Mouse (Mus musculus) gastrocnemius, postnatal 10 days (tissue): ENCODE measurements around the gene Tpm3-rs7. TPM values are rescaled to one million over a fixed set of nuclear protein-coding genes. Genes with fewer than 3 reads are reported as not detected.
"Not testable (repeated sequence)": the region's sequence is repeated elsewhere in the genome, so short reads cannot be mapped to it uniquely, and the experiment has no call there.

Source experiments
- DNase-seq: peaks from one replicate; pipeline ENCODE4 v3.0.0; 2021; ENCODE audit warnings: mixed read lengths
- long read RNA-seq, 2 experiments: library from polyadenylated mRNA; stranded (forward); transcript quantifications; one replicate each; pipeline ENCODE4 v2.0.0; 2021
- total RNA-seq, 2 experiments: library from RNA; stranded (reverse); gene quantifications; 2 replicates each; pipeline ENCODE4 v1.2.3; 2021

The Tpm3-rs7 gene
- 10 to 100 TPM; 16.4 to 20.1 TPM for total RNA-seq
- long read RNA-seq, experiment 1, transcript Tpm3-rs7-201 (1 exons, 2,147 nt), result major isoform, 36 of 36 reads
- long read RNA-seq, experiment 1, partial matches to known transcripts, result 0 of 36 reads
- long read RNA-seq, experiment 1, other reads (novel, unspliced or antisense), result 0 of 36 reads
- long read RNA-seq, experiment 2, transcript Tpm3-rs7-201 (1 exons, 2,147 nt), result major isoform, 28 of 28 reads
- long read RNA-seq, experiment 2, partial matches to known transcripts, result 0 of 28 reads
- long read RNA-seq, experiment 2, other reads (novel, unspliced or antisense), result 0 of 28 reads

GRCm38 (mm10) chr14:113314499-113314898 is at the start of gene Tpm3-rs7:
TSS of gene Tpm3-rs7 (plus strand) at chr14:113314608.
- not testable (repeated sequence) for DNase-seq

- no peak for DNase-seq
Measured at GRCm38 (mm10) chr14:113317023-113317422, 2.6 kb downstream of the Tpm3-rs7 start.

DNA sequence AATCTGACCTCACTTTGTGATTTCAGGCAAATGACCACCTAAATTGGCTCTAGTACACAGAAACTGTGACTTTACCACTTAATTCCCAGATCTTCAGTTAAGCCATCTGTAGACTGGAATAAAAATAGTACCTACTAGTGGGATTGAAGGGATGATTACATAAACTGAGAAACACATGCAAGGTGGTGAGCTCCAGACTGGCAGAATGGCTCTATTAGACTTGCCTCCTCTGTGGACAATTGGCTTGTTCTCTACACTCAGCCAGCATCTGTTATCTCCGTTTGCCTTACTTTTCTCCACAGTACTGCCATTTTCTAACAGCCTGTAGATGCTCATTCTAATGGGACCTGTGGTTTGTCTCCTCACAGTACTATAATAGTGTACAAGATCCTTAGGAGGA is 49.0 kb downstream of the Tpm3-rs7 start:
- DNase-seq, result no peak
